Mouse (Mus musculus): Measurements from ENCODE around the gene Tbrg4.
"Not testable (repeated sequence)": the region's sequence is repeated elsewhere in the genome, so short reads cannot be mapped to it uniquely, and the experiment has no call there.

Gene Tbrg4

GRCm38 (mm10) chr11:6625478-6626387 lies at the start of gene Tbrg4:
Tbrg4 (minus strand) TSS chr11:6626067.
- peak; percentile 96 for ATAC-seq (ENCODE audit: low TSS enrichment)

GRCm38 (mm10) chr11:6675402-6675801 lies 49.5 kb upstream of the Tbrg4 start:
- ATAC-seq (ENCODE audit: low TSS enrichment) = no peak

- ATAC-seq (ENCODE audit: low TSS enrichment) = no peak
These were observed 48.8 kb upstream of the Tbrg4 start for GRCm38 (mm10) chr11:6674701-6675100.

DNA sequence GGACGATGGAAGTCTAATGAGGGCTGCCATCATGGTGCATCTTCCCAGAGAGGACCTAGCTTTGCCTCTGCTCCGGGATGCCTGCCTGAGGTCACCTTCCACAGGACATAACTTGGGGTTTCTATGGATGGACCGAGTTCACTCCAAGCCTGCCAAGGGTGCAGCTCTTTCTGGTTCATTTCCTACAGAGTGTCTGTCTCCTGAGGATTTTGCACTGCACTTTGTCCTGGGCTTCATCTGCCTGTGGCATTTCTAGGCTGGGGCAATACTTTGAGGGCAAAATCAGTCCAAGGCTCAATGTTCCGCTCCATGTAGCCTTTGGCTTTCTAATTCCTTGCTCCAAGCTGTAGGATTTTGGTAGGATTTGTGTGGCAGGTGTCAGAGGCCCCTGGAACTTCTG lies 45.0 kb upstream of the Tbrg4 start:
- no peak for ATAC-seq (ENCODE audit: low TSS enrichment)

DNA sequence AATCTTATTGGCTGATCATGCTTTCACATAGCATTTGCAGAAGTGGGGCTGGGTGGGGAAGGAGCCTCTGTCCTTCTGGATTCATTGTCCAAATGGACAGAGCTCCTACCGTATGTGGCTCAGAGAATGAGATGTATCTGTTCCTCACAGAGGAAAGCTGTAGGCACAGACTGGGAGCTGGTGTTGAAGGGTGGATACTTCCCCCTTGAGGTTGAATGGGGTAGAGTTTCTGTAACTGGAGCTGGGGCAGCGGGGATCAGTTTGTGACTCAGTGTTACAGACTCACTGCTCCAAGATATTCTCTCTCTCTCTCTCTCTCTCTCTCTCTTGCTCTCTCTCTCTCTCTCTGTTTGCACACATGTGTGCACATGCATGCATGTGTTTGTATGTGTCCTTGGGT lies 44.2 kb upstream of the Tbrg4 start:
- peak; percentile 64 for ATAC-seq (ENCODE audit: low TSS enrichment)

GRCm38 (mm10) chr11:6669041-6669440 lies 43.2 kb upstream of the Tbrg4 start:
- ATAC-seq (ENCODE audit: low TSS enrichment) = no peak

- no peak for ATAC-seq (ENCODE audit: low TSS enrichment)
These were observed 40.8 kb upstream of the Tbrg4 start for GRCm38 (mm10) chr11:6666634-6667033.

GRCm38 (mm10) chr11:6661206-6661605 lies 35.3 kb upstream of the Tbrg4 start:
- ATAC-seq (ENCODE audit: low TSS enrichment) = no peak

- ATAC-seq (ENCODE audit: low TSS enrichment) = peak; percentile 66
These were observed 32.4 kb upstream of the Tbrg4 start, which contains the start of gene Ramp3 for GRCm38 (mm10) chr11:6658271-6658670. Ramp3 (plus strand) TSS chr11:6658521.

DNA sequence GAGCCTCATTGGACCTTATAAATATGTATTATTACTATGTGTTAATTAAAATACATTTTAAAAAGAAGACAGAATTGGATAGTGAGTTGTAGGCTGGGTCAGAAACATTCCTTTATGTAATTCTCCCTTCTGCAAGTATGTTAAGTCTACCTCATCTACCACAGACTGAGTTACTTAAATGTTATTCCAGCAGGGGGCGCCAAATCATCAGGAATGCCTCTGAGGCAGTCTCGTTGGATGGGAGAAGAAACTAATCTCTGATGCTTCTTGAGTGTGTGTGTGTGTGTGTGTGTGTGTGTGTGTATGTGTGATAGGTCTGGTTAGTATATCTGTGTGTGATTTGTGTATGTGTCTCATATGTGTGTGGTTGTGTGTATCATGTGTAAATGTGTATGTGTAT lies 29.0 kb upstream of the Tbrg4 start:
- ATAC-seq (ENCODE audit: low TSS enrichment) = peak; percentile 92

DNA sequence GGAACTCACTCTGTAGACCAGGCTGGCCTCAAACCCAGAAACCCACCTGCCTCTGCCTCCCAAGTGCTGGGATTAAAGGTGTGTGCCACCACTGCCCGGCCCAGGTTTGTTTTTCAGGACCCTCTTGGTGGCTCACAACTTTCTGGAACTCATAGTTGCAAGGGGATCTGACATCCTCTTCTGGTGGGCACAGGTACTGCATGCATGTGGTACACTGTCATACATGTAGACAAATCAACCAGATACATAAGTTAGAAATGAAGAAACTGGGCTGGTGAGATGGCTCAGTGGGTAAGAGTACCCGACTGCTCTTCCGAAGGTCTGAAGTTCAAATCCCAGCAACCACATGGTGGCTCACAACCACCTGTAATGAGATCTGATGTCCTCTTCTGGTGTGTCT lies 27.1 kb upstream of the Tbrg4 start:
- not testable (repeated sequence) for ATAC-seq (ENCODE audit: low TSS enrichment)

- no peak for ATAC-seq (ENCODE audit: low TSS enrichment)
These were observed 24.7 kb upstream of the Tbrg4 start for GRCm38 (mm10) chr11:6650519-6650918.

GRCm38 (mm10) chr11:6647831-6648724 lies 22.2 kb upstream of the Tbrg4 start:
- no peak for ATAC-seq (ENCODE audit: low TSS enrichment)

- ATAC-seq (ENCODE audit: low TSS enrichment) = peak; percentile 94
These were observed 18.7 kb upstream of the Tbrg4 start for GRCm38 (mm10) chr11:6644566-6644965.

DNA sequence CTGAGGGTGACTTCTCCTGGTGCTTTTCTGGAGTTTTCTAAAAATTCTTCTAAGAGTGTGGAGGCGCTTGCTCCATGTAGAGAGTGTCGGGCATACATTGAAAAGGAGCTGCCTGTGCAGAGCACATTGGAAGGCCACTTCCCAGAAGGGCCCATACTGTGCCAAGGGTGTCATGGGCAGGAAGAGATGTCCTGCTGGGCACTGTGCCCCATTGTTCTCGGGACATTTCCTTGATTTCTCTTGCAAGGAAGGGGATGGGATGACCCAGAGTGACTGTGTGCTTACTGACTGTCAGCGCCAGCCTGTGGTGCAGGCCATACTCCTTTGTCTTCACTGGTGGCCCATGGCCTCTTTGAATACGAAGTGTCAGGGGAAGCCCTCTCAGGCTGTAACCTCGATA lies 13.2 kb upstream of the Tbrg4 start:
- no peak for ATAC-seq (ENCODE audit: low TSS enrichment)

DNA sequence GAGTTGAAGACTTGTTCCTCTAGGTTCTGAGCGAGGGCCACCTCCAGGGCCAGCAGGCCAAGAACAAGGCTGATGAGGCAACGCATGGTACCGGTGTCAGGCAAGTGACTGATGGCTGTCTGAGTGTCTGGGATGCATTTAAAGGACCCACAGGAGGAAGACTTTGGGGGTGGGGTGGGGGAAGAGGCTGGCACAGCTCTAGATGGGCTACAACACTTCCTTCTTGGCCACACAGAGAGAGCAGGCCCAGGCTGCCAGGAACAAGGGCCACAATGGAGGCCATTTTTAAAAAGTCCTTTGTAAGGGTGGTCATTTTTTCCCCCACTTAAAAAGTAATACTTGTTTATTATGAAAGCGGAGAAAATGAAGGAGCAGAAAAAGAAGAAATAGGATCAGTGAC lies 12.7 kb upstream of the Tbrg4 start, which contains the start of gene Wap:
Gene Wap (minus strand): TSS at position 101 of the 400 bp plus-strand sequence.
- no peak for ATAC-seq (ENCODE audit: low TSS enrichment)

DNA sequence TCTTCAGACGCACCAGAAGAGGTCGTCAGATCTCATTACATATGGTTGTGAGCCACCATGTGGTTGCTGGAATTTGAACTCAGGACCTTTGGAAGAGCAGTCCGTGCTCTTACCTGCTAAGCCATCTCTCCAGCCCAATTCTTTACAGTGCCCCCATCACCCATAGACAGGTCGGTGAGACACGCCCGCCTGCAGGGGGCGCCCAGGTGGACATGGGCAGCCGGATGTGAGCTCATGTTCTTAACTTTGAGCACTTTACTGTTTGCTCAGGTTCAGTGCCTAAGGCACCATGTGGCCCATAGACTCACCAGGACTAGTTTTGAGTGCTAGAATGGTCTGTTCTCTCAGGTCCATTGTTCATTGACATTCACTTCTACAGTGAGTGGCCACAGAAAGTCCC lies 10.3 kb upstream of the Tbrg4 start:
- ATAC-seq (ENCODE audit: low TSS enrichment) = no peak

DNA sequence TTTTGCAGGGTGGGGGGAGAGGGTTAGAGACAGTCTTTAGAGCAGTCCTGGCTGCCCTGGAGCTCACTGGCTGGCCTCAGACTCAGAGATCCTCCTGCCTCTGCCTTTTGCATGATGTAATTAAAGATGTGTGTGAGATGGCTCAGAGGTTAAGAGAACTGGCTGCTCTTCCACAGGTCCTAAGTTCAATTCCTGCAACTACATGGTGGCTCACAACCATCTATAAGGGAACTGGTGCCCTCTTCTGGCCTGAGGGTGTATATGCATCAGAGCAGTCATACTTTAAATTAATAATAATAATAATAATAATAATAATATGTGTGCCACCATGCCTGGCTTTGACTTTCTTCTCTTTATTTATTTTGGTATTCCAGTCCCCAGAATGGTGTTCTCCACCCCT lies 3.8 kb upstream of the Tbrg4 start:
- ATAC-seq (ENCODE audit: low TSS enrichment) = no peak

DNA sequence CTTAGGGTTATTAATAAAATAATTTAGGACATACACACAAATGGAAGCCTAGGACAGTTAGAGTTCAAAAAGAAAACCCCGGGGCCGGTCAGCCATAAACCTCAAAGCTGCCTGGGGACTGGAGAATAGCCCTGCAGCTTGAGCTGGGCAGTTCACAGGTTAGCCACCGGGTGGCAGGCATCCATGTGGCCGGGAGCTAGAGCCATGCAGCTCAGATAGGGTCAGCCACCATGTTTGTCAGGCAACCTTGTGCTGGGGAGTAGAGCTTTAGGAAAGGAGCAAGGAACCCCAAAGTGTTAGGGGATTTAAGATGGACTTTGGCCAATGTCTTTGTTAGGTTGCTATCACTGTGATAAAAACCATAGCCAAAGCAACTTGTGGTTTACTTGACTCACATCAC lies 2.7 kb upstream of the Tbrg4 start:
- ATAC-seq (ENCODE audit: low TSS enrichment) = no peak

DNA sequence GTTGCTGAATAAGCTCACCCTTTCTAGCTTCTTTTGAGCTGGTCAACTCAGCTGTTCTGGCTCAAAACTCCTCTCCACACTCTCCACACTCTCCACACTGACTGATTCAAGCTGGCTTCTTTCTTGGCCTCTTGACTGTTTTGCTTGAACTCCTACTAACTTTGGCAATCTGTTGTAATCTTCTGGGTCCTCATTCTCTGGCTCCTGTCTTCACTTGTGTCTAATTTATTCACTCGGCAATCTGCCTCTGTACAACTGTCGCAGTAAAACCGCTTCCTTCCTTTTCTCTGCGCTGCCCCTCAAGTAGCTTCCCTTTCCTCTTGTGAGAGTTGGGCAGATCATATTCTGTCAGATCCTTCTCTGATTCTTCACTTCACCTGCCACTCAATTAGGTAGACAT lies 1.9 kb upstream of the Tbrg4 start:
- no peak for ATAC-seq (ENCODE audit: low TSS enrichment)

- ATAC-seq (ENCODE audit: low TSS enrichment) = 0 out of 2 replicates have a peak, but pooled peaks have one; percentile 6
These were observed 513 bp upstream of the Tbrg4 start for GRCm38 (mm10) chr11:6626388-6626772.

DNA sequence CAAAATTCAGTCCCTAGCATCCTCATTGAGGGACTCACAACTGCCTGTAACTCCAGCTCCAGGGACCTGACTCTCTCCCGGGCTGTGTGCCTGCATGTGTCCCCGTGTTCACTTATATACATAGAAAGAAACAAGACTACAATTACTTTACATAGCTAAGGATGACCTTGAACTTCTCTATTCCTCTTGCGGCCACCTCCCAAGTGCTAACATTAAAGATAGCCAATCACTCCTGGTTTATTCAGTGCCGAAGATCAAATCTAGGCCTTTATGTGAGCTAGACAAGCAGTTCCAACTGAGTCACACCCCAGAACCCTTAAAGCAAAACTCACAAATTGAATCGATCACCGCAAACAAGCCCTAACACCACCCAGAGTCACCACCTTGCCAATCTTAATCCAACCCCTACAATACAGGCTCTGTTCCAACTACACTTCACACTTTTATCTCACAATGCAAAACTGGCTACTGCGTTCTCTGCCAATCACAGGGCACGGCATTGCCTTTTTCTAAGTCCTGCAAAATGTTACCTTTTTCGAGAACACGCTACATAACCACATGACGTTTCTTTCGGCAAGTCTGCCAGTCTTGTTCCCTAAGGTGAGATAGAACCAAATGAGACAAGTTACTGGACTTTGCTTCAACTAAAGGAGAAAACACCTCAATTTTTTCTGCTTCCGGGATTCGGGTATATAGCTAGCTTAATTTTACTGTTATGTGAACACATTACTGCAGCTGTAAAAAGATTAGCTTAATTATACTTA lies 1.1 kb downstream of the Tbrg4 start:
- no peak for ATAC-seq (ENCODE audit: low TSS enrichment)

Data from frontal cortex, adult (tissue).